Mouse (Mus musculus) cerebellum, adult 2 months (tissue): ENCODE measurements around the gene Wipf2. TPM values are rescaled to one million over a fixed set of nuclear protein-coding genes. Genes with fewer than 3 reads are reported as not detected.
A peak's percentile ranks its signal among the peaks of the same experiment; 100 is the strongest.

ENCODE experiments used
- DNase-seq, 2 experiments: peaks; one replicate each; pipeline ENCODE4 v3.0.0; 2021
- H3K27ac ChIP-seq: fragments of 200-500 bp; 2 replicates; pipeline ENCODE4 v1.5.1; 2012; ENCODE audit warnings: low read length, control low read depth, inconsistent platforms; ENCODE audit not compliant: insufficient read depth
- H3K27me3 ChIP-seq: fragments of 200-500 bp; 2 replicates; pipeline ENCODE4 v1.6.1; 2012; ENCODE audit warnings: inconsistent platforms, mild to moderate bottlenecking, low read length, moderate library complexity; ENCODE audit not compliant: control insufficient read depth, insufficient read depth
- H3K4me1 ChIP-seq: fragments of 200-500 bp; 2 replicates; pipeline ENCODE4 v1.6.1; 2011; ENCODE audit warnings: low read length; ENCODE audit not compliant: control insufficient read depth, insufficient read depth
- H3K4me3 ChIP-seq: fragments of 200-500 bp; replicated peaks from 2 replicates; pipeline ENCODE3; 2011; ENCODE audit warnings: mild to moderate bottlenecking, low read depth, low read length, control low read depth; ENCODE audit not compliant: insufficient read depth
- CTCF ChIP-seq: fragments of 200-500 bp; IDR thresholded peaks from 2 replicates; pipeline ENCODE4 v1.5.1; 2011; ENCODE audit warnings: low read depth, mild to moderate bottlenecking, control low read depth, low read length, moderate library complexity, borderline replicate concordance; ENCODE audit not compliant: insufficient read depth
- POLR2A ChIP-seq: fragments of 200-500 bp; IDR thresholded peaks from 2 replicates; pipeline ENCODE4 v1.6.1; 2011; ENCODE audit warnings: low read length, control low read depth, borderline replicate concordance; ENCODE audit not compliant: insufficient read depth
- WGBS: fragments of 180-500 bp; shearing (Covaris S2); methylation state at CpG from one replicate; pipeline ENCODE4 v1.1.7; 2018; 5-methylcytosine and 5-hydroxymethylcytosine counted together
- polyA plus RNA-seq: library from polyadenylated mRNA; depleted of rRNA; stranded (reverse); fragments of >200 nt; gene quantifications from 2 replicates; pipeline ENCODE4 v1.2.3, GENCODE M21; 2012

Wipf2 gene
- polyA plus RNA-seq, 1 experiment, result 25.8 TPM

- WGBS, result 91% methylated on average over 2 of the region's 2 CpGs
- no peaks in the 10 kb centered on the region for H3K27me3 ChIP-seq
- no peak overlapping the region for H3K27ac ChIP-seq
- DNase-seq, result no peak
- no peaks in the 10 kb centered on the region; the same call in 1 of the 2 replicates for H3K4me1 ChIP-seq
- H3K4me3 ChIP-seq, result no peak overlapping the region
- no peak for TF ChIP-seq CTCF
- no peak for TF ChIP-seq POLR2A
Measured at GRCm38 (mm10) chr11:98904577-98904976, 41.1 kb downstream of the Wipf2 start.

- Histone ChIP-seq H3K27ac (no peak overlapping the region), H3K4me3 (no peak overlapping the region), H3K27me3 (no peaks in the 10 kb centered on the region), H3K4me1 (no peaks in the 10 kb centered on the region; the same call in 1 of the 2 replicates)
- DNase-seq, result no peak
- 86% methylated on average over 7 of the region's 7 CpGs for WGBS
- TF ChIP-seq POLR2A, result no peak
- no peak for TF ChIP-seq CTCF
Measured at GRCm38 (mm10) chr11:98905033-98905432, 41.6 kb downstream of the Wipf2 start.

- Histone ChIP-seq H3K4me3 (no peak overlapping the region), H3K27ac (no peak overlapping the region), H3K27me3 (no peaks in the 10 kb centered on the region), H3K4me1 (no peaks in the 10 kb centered on the region; the same call in 1 of the 2 replicates)
- TF ChIP-seq POLR2A, result no peak
- no peak for TF ChIP-seq CTCF
- no peak for DNase-seq
- WGBS, result 89% methylated on average over 4 of the region's 4 CpGs
Measured at GRCm38 (mm10) chr11:98905583-98905982, 42.1 kb downstream of the Wipf2 start.

GRCm38 (mm10) chr11:98907063-98907436 is 43.6 kb downstream of the Wipf2 start:
- Histone ChIP-seq H3K27ac (no peak overlapping the region), H3K4me3 (peak overlapping the region; percentile 62), H3K4me1 (no peaks in the 10 kb centered on the region; the same call in 1 of the 2 replicates), H3K27me3 (no peaks in the 10 kb centered on the region)
- no peak for DNase-seq
- TF ChIP-seq CTCF, result no peak
- no peak for TF ChIP-seq POLR2A
- WGBS, result 57% methylated on average over 5 of the region's 5 CpGs

- WGBS, result under 1% methylated on average over 49 of the region's 49 CpGs
- peak; percentile 90 to 95 for DNase-seq
- no peak within 1 kb of the TSS for H3K27ac ChIP-seq
- no peak for TF ChIP-seq POLR2A
- no peak for TF ChIP-seq CTCF
- H3K27me3 ChIP-seq, result no peaks in the 10 kb centered on the region
- no peaks in the 10 kb centered on the region; the same call in 1 of the 2 replicates for H3K4me1 ChIP-seq
- H3K4me3 ChIP-seq, result peak within 1 kb of the TSS; percentile 62
Measured at GRCm38 (mm10) chr11:98907437-98908173, 44.2 kb downstream of the Wipf2 start, which contains the start of gene Cdc6. Gene Cdc6, plus strand, starts transcription at chr11:98907801.

- Histone ChIP-seq H3K4me3 (no peak overlapping the region), H3K4me1 (no peaks in the 10 kb centered on the region; the same call in 1 of the 2 replicates), H3K27me3 (no peaks in the 10 kb centered on the region), H3K27ac (no peak overlapping the region)
- WGBS, result 18% methylated on average over 6 of the region's 6 CpGs
- TF ChIP-seq POLR2A (no peak), CTCF (peak; percentile 57)
- peak; percentile 57 to 64 for DNase-seq
Measured at GRCm38 (mm10) chr11:98909654-98910053, 46.2 kb downstream of the Wipf2 start.

- Histone ChIP-seq H3K4me3 (no peak overlapping the region), H3K27me3 (no peaks in the 10 kb centered on the region), H3K27ac (no peak overlapping the region), H3K4me1 (no peaks in the 10 kb centered on the region; the same call in 1 of the 2 replicates)
- 78% methylated on average over 11 of the region's 11 CpGs for WGBS
- no peak for DNase-seq
- TF ChIP-seq POLR2A (no peak), CTCF (no peak)
Measured at GRCm38 (mm10) chr11:98910415-98910814, 47.0 kb downstream of the Wipf2 start.

- Histone ChIP-seq H3K27ac (no peak overlapping the region), H3K4me3 (no peak overlapping the region), H3K4me1 (no peaks in the 10 kb centered on the region; the same call in 1 of the 2 replicates), H3K27me3 (no peaks in the 10 kb centered on the region)
- 61% methylated on average over 5 of the region's 5 CpGs for WGBS
- no peak for DNase-seq
- TF ChIP-seq CTCF, result no peak
- no peak for TF ChIP-seq POLR2A
Measured at GRCm38 (mm10) chr11:98911498-98911897, 48.1 kb downstream of the Wipf2 start.
